Mouse (Mus musculus) CH12.LX (cell line): ENCODE data around the gene Endou.

Experiments
- CHD1 ChIP-seq: IDR thresholded peaks from 2 replicates; pipeline ENCODE4 v1.6.1; 2012; ENCODE audit warnings: low read depth, low read length, improper control_type of control experiment, inconsistent platforms
- CTCF ChIP-seq, 2 experiments: IDR thresholded peaks in 1 of 2; conservative IDR thresholded peaks in 1 of 2; 2 replicates each; pipeline ENCODE4 v1.5.1; 2011 to 2012; ENCODE audit warnings: low read depth in 2 of 2, low read length in 2 of 2, improper control_type of control experiment in 1 of 2, inconsistent platforms in 1 of 2, mild to moderate bottlenecking in 1 of 2, moderate library complexity in 1 of 2
- E2F4 ChIP-seq: IDR thresholded peaks from 2 replicates; pipeline ENCODE4 v1.6.1; 2011; ENCODE audit warnings: low read depth, low read length, improper control_type of control experiment; ENCODE audit not compliant: insufficient replicate concordance
- ELF1 ChIP-seq: IDR thresholded peaks from 2 replicates; pipeline ENCODE4 v1.6.1; 2014; ENCODE audit warnings: low read depth, mild to moderate bottlenecking, inconsistent platforms, low read length, improper control_type of control experiment
- EP300 ChIP-seq: IDR thresholded peaks from 2 replicates; pipeline ENCODE4 v1.6.1; 2011; ENCODE audit warnings: low read length, improper control_type of control experiment
- GABPA ChIP-seq: IDR thresholded peaks from 2 replicates; pipeline ENCODE4 v1.6.1; 2012; ENCODE audit warnings: low read depth, low read length, improper control_type of control experiment, inconsistent platforms; ENCODE audit not compliant: insufficient replicate concordance
- MAX ChIP-seq: IDR thresholded peaks from 2 replicates; pipeline ENCODE4 v1.6.1; 2011; ENCODE audit warnings: low read length, improper control_type of control experiment
- MAZ ChIP-seq: IDR thresholded peaks from 2 replicates; pipeline ENCODE4 v1.6.1; 2012; ENCODE audit warnings: low read depth, mild to moderate bottlenecking, inconsistent platforms, low read length, improper control_type of control experiment, moderate library complexity
- MYC ChIP-seq: IDR thresholded peaks from 2 replicates; pipeline ENCODE4 v1.6.1; 2011; ENCODE audit warnings: low read depth, mild to moderate bottlenecking, improper control_type of control experiment, low read length
- POLR2A ChIP-seq: IDR thresholded peaks from 2 replicates; pipeline ENCODE4 v1.6.1; 2011; ENCODE audit warnings: low read depth, mild to moderate bottlenecking, improper control_type of control experiment, low read length
- SIN3A ChIP-seq: IDR thresholded peaks from 2 replicates; pipeline ENCODE4 v1.6.1; 2012; ENCODE audit warnings: low read length, improper control_type of control experiment, inconsistent platforms
- USF2 ChIP-seq: conservative IDR thresholded peaks from 2 replicates; pipeline ENCODE4 v1.6.1; 2011; ENCODE audit warnings: low read depth, low read length, improper control_type of control experiment
- ZMIZ1 ChIP-seq: IDR thresholded peaks from 2 replicates; pipeline ENCODE4 v1.6.1; 2012; ENCODE audit warnings: low read depth, mild to moderate bottlenecking, inconsistent platforms, low read length, improper control_type of control experiment

DNA sequence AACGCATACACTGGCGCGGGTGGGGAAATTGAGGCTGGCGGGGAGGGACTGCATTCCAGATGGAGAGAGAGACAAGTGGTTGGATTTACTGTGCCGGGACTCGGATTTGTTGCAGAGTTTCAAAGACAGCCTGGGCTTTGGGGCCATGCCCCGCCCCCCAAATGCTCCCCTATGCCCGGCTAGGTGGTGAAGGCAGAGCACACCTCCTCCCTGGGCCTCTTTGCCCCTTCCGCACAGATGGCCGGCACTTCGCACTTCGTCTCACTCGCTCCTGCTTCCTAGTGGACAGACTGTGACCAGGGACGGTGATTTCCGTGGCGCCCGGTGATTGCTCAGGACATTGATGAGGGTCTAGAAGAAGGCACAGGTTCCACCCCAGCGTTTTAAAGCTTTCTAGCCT is 37.1 kb upstream of the Endou start:
- TF ChIP-seq CTCF (conservative IDR thresholded peaks at IDR 0.05 in 1 of 2, IDR thresholded peaks at IDR 0.05 in 1 of 2; ENCODE audit: low read depth in 2 of 2, low read length in 2 of 2): no peak; a peak in 1 of 4 replicates
- TF ChIP-seq MAZ: no peak
- no peak for TF ChIP-seq POLR2A
- no peak for TF ChIP-seq MAX
- no peak for TF ChIP-seq EP300
- TF ChIP-seq ZMIZ1: no peak
- TF ChIP-seq GABPA: no peak
- no peak for TF ChIP-seq CHD1
- TF ChIP-seq SIN3A: no peak
- TF ChIP-seq USF2: no peak
- TF ChIP-seq E2F4: no peak
- TF ChIP-seq ELF1: no peak
- no peak for TF ChIP-seq MYC
